Mouse (Mus musculus): ENCODE data around the gene Birc6. TPM values are rescaled to one million over a fixed set of nuclear protein-coding genes. Genes with fewer than 3 reads are reported as not detected.

Birc6 gene
- 79.3 and 119 TPM in 2 replicates for polyA plus RNA-seq (2014; fragmentation: Nextera tagmentation; extraction: Ambion mirVana)

DNA sequence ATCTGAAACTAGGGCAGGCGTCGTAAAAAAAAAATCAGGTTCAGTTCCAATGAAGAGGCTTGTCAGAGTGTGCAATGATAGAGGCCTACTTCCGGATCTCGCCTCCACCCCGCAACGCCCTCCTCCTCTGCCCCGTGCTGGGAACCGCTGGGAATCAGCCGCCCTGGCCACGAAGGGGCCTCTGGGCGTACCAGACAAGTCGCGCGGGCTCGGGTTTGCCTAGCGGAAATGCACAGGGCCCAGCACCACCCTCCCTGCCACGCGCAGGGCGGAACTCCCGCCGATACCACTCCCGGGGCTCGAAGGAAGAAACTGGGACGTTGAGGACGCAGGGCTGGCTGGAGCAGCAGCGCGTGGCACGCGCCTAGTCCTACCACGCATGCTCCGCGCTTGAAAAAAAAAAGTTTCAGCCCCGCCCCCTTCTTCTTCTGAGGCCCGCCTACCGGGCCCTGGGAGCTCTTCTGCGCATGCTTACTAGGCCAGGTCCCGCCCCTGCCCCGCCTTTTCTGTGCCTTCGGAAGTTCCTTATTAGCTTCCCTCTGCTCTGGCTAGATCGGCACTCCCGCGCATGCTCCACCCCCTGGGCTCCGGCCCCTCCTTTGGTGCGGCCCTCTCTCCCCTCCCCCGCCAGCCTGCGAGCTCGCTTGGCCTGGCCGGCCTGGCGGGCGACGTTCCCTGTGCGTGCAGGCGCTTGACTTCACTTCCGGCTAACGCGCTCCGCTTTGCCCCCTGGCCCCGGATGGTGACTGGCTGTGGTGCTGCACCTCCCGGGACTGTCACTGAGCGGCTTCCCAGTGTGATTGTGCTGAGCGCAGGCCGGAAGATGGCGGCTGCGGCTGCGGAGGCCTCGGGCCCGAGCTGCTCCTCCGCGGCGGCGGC lies at the start of gene Birc6:
Gene Birc6, plus strand, starts transcription at position 567 of the 879 bp plus-strand sequence.
- Histone ChIP-seq H3K27me3 (ENCODE audit: control insufficient read depth, insufficient read depth, low read length) (no peaks in the 10 kb centered on the region), H3K27ac (ENCODE audit: low read depth, low read length) (peak within 1 kb of the TSS; percentile 98), H3K4me1 (replicated peaks; ENCODE audit: control insufficient read depth, insufficient read depth, low read length) (no peaks in the 10 kb centered on the region), H3K4me3 (ENCODE audit: low read depth, low read length) (peak within 1 kb of the TSS; percentile 98), H3K9ac (ENCODE audit: low read depth, low read length) (peak within 1 kb of the TSS; percentile 96), H3K36me3 (ENCODE audit: control insufficient read depth, insufficient read depth, low read length) (no peaks in the 10 kb centered on the region), H3K4me2 (replicated peaks; ENCODE audit: low read depth, low read length) (peak within 1 kb of the TSS; percentile 76), H3K9me3 (ENCODE audit: control insufficient read depth, low read length) (no peaks in the 10 kb centered on the region)
- ATAC-seq (ENCODE audit: low FRiP score) (peak; percentile 98), DNase-seq (ENCODE audit: low spot score) (peak; percentile 100)
- whole genome bisulfite sequencing = under 1% methylated on average over 66 of the region's 71 CpGs

DNA sequence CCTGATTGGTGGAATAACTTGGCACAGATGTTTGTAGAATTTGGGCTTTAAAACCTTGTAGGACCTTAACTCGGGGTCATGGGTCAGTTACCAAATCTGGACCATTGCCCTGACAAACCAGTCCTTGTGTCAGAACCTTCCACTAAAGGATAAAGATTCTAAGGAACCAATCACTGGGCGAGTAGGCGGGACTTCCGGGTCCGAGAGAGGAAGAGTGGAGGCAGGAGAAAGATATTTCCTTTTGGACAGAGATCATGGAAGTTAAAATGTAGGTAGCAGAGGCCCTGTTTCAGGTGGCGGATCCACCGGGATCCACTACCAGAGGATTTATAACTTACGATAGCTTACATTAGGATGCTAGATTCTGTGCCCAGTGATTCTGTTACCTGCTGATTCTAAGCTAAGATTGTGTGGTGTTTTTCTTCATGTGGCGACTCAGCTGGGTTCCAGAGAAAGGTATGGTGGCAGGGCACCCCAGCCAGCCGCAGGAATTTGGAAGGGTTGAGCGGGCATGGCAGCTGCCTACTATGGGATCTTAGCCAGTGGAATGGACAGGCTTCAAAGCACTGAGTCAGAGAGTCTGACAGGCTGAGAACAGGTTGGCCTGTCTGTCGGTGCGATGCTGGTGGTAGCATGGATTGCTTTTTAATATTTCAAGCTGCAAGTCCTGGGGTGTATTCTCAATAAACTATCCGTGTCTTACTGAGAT lies 47.6 kb upstream of the Birc6 start:
- DNase-seq (ENCODE audit: low spot score) (no peak), ATAC-seq (ENCODE audit: low FRiP score) (no peak)
- H3K4me1 ChIP-seq (replicated peaks; ENCODE audit: control insufficient read depth, insufficient read depth, low read length) = no peaks in the 10 kb centered on the region
- H3K27me3 ChIP-seq (ENCODE audit: control insufficient read depth, insufficient read depth, low read length) = no peaks in the 10 kb centered on the region
- H3K4me3 ChIP-seq (ENCODE audit: low read depth, low read length) = no peak overlapping the region
- no peak overlapping the region for H3K9ac ChIP-seq (ENCODE audit: low read depth, low read length)
- H3K9me3 ChIP-seq (ENCODE audit: control insufficient read depth, low read length) = no peaks in the 10 kb centered on the region
- 89% methylated on average over 14 of the region's 14 CpGs for WGBS
- H3K27ac ChIP-seq (ENCODE audit: low read depth, low read length) = no peak overlapping the region
- no peaks in the 10 kb centered on the region for H3K36me3 ChIP-seq (ENCODE audit: control insufficient read depth, insufficient read depth, low read length)
- no peak overlapping the region for H3K4me2 ChIP-seq (replicated peaks; ENCODE audit: low read depth, low read length)

DNA sequence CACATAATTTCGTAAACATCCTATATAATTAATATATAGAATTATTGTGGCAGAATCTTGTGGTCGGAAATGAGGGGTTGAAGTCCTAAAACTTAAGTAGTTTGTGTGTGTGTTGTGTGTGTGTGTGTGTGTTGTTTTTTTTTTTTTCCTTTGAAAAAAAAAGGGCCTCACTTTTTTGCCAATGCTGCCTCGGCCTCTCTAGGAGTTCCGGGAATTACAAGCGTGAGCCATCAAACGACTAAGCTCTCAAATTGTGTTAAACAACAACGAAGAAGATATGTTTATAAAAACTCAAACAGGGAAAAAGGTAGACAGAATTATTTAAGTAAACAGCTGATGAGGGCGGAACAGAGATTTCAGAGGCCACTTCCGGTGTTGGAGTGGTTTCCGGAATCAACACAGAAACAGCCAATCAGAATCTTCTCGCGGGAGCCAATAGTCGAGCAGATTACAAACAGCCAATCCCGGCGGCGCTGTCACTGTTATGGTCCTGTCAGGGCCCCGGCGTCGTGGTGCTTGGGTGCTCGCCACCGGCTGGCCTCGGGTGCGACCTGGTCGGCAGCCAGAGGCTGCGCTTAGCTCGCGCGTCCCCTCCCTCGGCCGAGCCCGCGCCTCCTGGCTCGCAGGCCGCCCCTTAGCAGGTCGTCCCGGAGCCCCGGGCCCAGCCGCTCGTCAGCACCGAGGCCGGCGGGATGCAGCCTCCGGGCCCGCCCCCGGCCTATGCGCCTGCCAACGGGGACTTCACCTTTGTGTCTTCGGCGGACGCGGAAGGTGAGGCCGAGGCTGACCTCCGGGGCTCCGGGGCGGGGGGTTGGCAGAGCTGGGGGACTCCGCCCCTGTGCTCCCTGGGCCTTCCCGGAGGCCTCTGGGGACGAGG lies 38.8 kb upstream of the Birc6 start, which contains the start of gene Yipf4:
Gene Yipf4, plus strand, starts transcription at position 470 of the 877 bp plus-strand sequence.
- WGBS = 6% methylated on average over 42 of the region's 58 CpGs
- Histone ChIP-seq H3K4me3 (ENCODE audit: low read depth, low read length) (peak within 1 kb of the TSS; percentile 99), H3K4me1 (replicated peaks; ENCODE audit: control insufficient read depth, insufficient read depth, low read length) (no peaks in the 10 kb centered on the region), H3K27ac (ENCODE audit: low read depth, low read length) (peak within 1 kb of the TSS; percentile 67; the same call in 1 of the 2 replicates), H3K27me3 (ENCODE audit: control insufficient read depth, insufficient read depth, low read length) (no peaks in the 10 kb centered on the region), H3K36me3 (ENCODE audit: control insufficient read depth, insufficient read depth, low read length) (no peaks in the 10 kb centered on the region), H3K9me3 (ENCODE audit: control insufficient read depth, low read length) (no peaks in the 10 kb centered on the region), H3K9ac (ENCODE audit: low read depth, low read length) (peak within 1 kb of the TSS; percentile 83), H3K4me2 (replicated peaks; ENCODE audit: low read depth, low read length) (peak within 1 kb of the TSS; percentile 64)
- peak; percentile 94 for DNase-seq (ENCODE audit: low spot score)
- peak; percentile 99 for ATAC-seq (ENCODE audit: low FRiP score)

DNA sequence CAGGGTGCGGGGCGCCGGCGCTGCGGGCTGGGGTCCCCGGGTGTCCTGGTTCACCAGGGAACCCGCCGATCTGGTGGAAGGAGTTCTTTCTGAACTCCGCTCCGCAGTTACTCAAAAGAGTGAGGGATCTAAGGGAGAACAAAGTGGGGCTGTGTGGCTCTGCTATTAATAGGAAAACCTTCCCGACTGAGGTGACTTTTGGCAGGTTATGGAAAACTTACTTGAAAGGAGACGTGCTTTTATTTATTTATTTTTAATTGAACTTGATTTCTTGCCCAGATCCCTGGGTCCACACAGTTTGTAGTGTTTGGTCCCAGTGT lies 38.2 kb upstream of the Birc6 start:
- no peak for DNase-seq (ENCODE audit: low spot score)
- ATAC-seq (ENCODE audit: low FRiP score) = no peak
- Histone ChIP-seq H3K4me3 (ENCODE audit: low read depth, low read length) (peak overlapping the region; percentile 99), H3K9ac (ENCODE audit: low read depth, low read length) (peak overlapping the region; percentile 83), H3K9me3 (ENCODE audit: control insufficient read depth, low read length) (no peaks in the 10 kb centered on the region), H3K4me1 (replicated peaks; ENCODE audit: control insufficient read depth, insufficient read depth, low read length) (no peaks in the 10 kb centered on the region), H3K27me3 (ENCODE audit: control insufficient read depth, insufficient read depth, low read length) (no peaks in the 10 kb centered on the region), H3K36me3 (ENCODE audit: control insufficient read depth, insufficient read depth, low read length) (no peaks in the 10 kb centered on the region), H3K4me2 (replicated peaks; ENCODE audit: low read depth, low read length) (peak overlapping the region; percentile 64), H3K27ac (ENCODE audit: low read depth, low read length) (peak overlapping the region; percentile 67; the same call in 1 of the 2 replicates)
- WGBS = under 1% methylated on average over 12 of the region's 12 CpGs

DNA sequence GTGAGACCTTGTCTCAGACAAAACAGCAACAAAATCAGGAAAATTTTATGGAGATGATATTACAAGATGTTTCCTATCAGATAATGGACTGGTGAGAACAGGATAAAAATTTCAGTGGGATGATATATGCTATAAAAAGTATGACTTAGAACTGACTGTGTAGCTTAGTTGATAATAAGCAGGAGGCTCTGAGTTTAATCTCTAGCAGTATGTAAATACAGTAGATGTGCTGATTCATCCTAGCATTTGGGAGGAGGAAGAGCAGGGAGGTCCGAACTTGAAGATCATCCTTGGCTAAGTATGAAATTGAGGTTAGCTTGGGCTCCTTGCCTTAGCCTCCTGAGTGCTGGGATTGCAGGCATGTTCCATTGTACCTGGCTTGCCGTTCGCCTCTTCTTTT lies 36.5 kb upstream of the Birc6 start:
- no peak overlapping the region for H3K9ac ChIP-seq (ENCODE audit: low read depth, low read length)
- no peak overlapping the region for H3K4me2 ChIP-seq (replicated peaks; ENCODE audit: low read depth, low read length)
- H3K4me1 ChIP-seq (replicated peaks; ENCODE audit: control insufficient read depth, insufficient read depth, low read length) = no peaks in the 10 kb centered on the region
- ATAC-seq (ENCODE audit: low FRiP score) (no peak), DNase-seq (ENCODE audit: low spot score) (no peak)
- H3K27ac ChIP-seq (ENCODE audit: low read depth, low read length) = no peak overlapping the region
- no peak overlapping the region for H3K4me3 ChIP-seq (ENCODE audit: low read depth, low read length)
- 94% methylated on average over 3 of the region's 3 CpGs for WGBS
- H3K27me3 ChIP-seq (ENCODE audit: control insufficient read depth, insufficient read depth, low read length) = no peaks in the 10 kb centered on the region
- H3K36me3 ChIP-seq (ENCODE audit: control insufficient read depth, insufficient read depth, low read length) = no peaks in the 10 kb centered on the region
- H3K9me3 ChIP-seq (ENCODE audit: control insufficient read depth, low read length) = no peaks in the 10 kb centered on the region

DNA sequence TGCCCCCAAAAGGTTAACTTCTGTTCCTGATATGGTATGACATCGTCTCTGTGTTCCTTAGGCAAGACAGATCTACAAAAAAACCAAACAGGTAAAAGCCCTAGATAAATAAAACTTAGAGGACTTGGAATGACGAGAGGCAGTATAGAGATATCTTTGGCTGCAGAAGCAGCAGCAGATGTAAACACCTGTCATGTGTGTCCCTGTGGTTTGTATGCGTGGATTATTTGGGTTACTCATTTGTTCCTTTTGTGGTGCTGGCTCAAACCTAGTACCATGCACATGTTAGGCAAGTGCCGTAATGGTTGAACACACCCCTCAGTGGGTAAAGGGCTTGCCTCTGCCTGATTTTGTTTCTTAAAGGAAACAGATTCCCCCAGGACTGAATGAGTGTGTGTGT lies 27.9 kb upstream of the Birc6 start:
- Histone ChIP-seq H3K4me3 (ENCODE audit: low read depth, low read length) (no peak overlapping the region), H3K4me2 (replicated peaks; ENCODE audit: low read depth, low read length) (no peak overlapping the region), H3K4me1 (replicated peaks; ENCODE audit: control insufficient read depth, insufficient read depth, low read length) (no peaks in the 10 kb centered on the region), H3K36me3 (ENCODE audit: control insufficient read depth, insufficient read depth, low read length) (no peaks in the 10 kb centered on the region), H3K9ac (ENCODE audit: low read depth, low read length) (no peak overlapping the region), H3K9me3 (ENCODE audit: control insufficient read depth, low read length) (no peaks in the 10 kb centered on the region), H3K27ac (ENCODE audit: low read depth, low read length) (no peak overlapping the region), H3K27me3 (ENCODE audit: control insufficient read depth, insufficient read depth, low read length) (no peaks in the 10 kb centered on the region)
- DNase-seq (ENCODE audit: low spot score) (no peak), ATAC-seq (ENCODE audit: low FRiP score) (no peak)
- WGBS = 95% methylated on average over 4 of the region's 4 CpGs

DNA sequence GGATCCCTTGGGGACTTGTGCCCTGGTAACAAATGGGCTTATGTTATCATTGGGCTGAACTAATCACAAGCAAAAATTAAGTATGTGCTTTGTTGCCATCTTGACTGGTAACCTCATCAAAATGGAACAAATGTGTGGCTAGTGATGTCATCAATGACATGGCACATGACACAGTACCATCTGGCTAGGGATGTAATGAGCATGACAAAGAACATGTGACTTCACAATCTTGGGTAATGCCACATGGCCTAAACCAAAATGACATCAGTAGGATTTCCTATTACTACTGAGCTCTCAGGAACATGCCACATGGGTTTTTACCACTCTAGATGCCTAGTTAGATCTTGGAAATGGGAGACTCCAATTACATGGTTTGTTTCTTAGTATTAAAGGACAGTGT lies 27.0 kb upstream of the Birc6 start:
- DNase-seq (ENCODE audit: low spot score) = no peak
- no peak for ATAC-seq (ENCODE audit: low FRiP score)
- no peak overlapping the region for H3K4me2 ChIP-seq (replicated peaks; ENCODE audit: low read depth, low read length)
- no peak overlapping the region for H3K4me3 ChIP-seq (ENCODE audit: low read depth, low read length)
- H3K27ac ChIP-seq (ENCODE audit: low read depth, low read length) = no peak overlapping the region
- H3K27me3 ChIP-seq (ENCODE audit: control insufficient read depth, insufficient read depth, low read length) = no peaks in the 10 kb centered on the region
- H3K9ac ChIP-seq (ENCODE audit: low read depth, low read length) = no peak overlapping the region
- no peaks in the 10 kb centered on the region for H3K36me3 ChIP-seq (ENCODE audit: control insufficient read depth, insufficient read depth, low read length)
- no peaks in the 10 kb centered on the region for H3K9me3 ChIP-seq (ENCODE audit: control insufficient read depth, low read length)
- no peaks in the 10 kb centered on the region for H3K4me1 ChIP-seq (replicated peaks; ENCODE audit: control insufficient read depth, insufficient read depth, low read length)

DNA sequence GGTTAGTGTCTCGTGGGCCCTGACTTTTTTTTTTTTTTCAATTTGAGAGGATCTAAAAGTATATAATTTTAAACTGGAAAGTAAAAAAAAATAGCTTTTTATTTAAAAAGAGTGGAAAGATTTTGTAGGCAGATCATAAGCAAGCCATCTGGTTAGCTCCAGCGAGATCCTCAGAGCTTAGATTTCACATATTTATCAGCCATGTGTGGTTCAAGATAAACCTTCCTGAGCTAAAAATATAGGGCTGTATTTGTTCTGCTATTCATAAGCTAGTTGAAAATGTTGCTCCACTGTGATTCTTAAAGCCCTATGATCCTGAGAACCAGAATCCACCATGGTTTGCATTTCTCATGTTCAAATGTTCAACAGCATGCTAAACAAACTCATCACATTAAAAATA lies 20.2 kb upstream of the Birc6 start:
- H3K9ac ChIP-seq (ENCODE audit: low read depth, low read length) = no peak overlapping the region

More for the DNA sequence above, 20.2 kb upstream of the Birc6 start:
- no peak overlapping the region for H3K4me3 ChIP-seq (ENCODE audit: low read depth, low read length)
- H3K27me3 ChIP-seq (ENCODE audit: control insufficient read depth, insufficient read depth, low read length) = no peaks in the 10 kb centered on the region
- no peak for ATAC-seq (ENCODE audit: low FRiP score)
- WGBS = 80% methylated on average over 2 of the region's 2 CpGs
- no peaks in the 10 kb centered on the region for H3K9me3 ChIP-seq (ENCODE audit: control insufficient read depth, low read length)
- no peaks in the 10 kb centered on the region for H3K36me3 ChIP-seq (ENCODE audit: control insufficient read depth, insufficient read depth, low read length)
- DNase-seq (ENCODE audit: low spot score) = no peak
- H3K27ac ChIP-seq (ENCODE audit: low read depth, low read length) = no peak overlapping the region
- H3K4me2 ChIP-seq (replicated peaks; ENCODE audit: low read depth, low read length) = no peak overlapping the region
- H3K4me1 ChIP-seq (replicated peaks; ENCODE audit: control insufficient read depth, insufficient read depth, low read length) = no peaks in the 10 kb centered on the region
